Mouse (Mus musculus) midbrain, postnatal 0 days (tissue): ENCODE measurements at regions not wholly inside any gene's neighbourhood (a gene's known extent, or its start where the extent isn't known, plus 50 kb on each side); places are given as distances from the start of the nearest gene placed in this dataset.

ENCODE experiments used
- ATAC-seq: fragments of 200-750 bp; cut with Nextera tagmentation; 2 replicates; pipeline ENCODE4 v1.8.0; 2017; ENCODE audit warnings: moderate number of reproducible peaks, mild to moderate bottlenecking, moderate TSS enrichment, moderate library complexity; ENCODE audit not compliant: low FRiP score
- DNase-seq: peaks from one replicate; pipeline ENCODE4 v3.0.0-alpha.2; 2015; ENCODE audit warnings: low spot score
- H3K27ac ChIP-seq: fragments of 300-500 bp; sonication (generic); 2 replicates; pipeline ENCODE4 v1.5.1; 2014; ENCODE audit warnings: low read depth, mild to moderate bottlenecking, low read length, mixed read lengths
- H3K27me3 ChIP-seq: fragments of 300-500 bp; sonication (generic); 2 replicates; pipeline ENCODE4 v1.6.1; 2014; ENCODE audit warnings: low read length, control low read depth, mixed read lengths; ENCODE audit not compliant: insufficient read depth
- H3K36me3 ChIP-seq: fragments of 300-500 bp; sonication (generic); 2 replicates; pipeline ENCODE4 v1.6.1; 2014; ENCODE audit warnings: low read length, control low read depth, mixed read lengths; ENCODE audit not compliant: insufficient read depth
- H3K4me1 ChIP-seq: fragments of 300-500 bp; sonication (generic); 2 replicates; pipeline ENCODE4 v1.6.1; 2014; ENCODE audit warnings: mild to moderate bottlenecking, control low read depth, antibody characterized with exemption, low read length, mixed read lengths; ENCODE audit not compliant: insufficient read depth
- H3K4me2 ChIP-seq: fragments of 300-500 bp; sonication (generic); 2 replicates; pipeline ENCODE4 v1.6.1; 2014; ENCODE audit warnings: low read depth, mild to moderate bottlenecking, low read length, mixed read lengths; ENCODE audit not compliant: poor library complexity, severe bottlenecking
- H3K4me3 ChIP-seq: fragments of 300-500 bp; sonication (generic); 2 replicates; pipeline ENCODE4 v1.5.1; 2014; ENCODE audit warnings: low read depth, mild to moderate bottlenecking, low read length, moderate library complexity
- H3K9ac ChIP-seq: fragments of 300-500 bp; sonication (generic); replicated peaks from 2 replicates; pipeline ENCODE4 v1.6.1; 2014; ENCODE audit warnings: mild to moderate bottlenecking, low read length, moderate library complexity, mixed read lengths; ENCODE audit not compliant: poor library complexity, severe bottlenecking
- H3K9me3 ChIP-seq: fragments of 300-500 bp; sonication (generic); 2 replicates; pipeline ENCODE4 v1.6.1; 2016; ENCODE audit warnings: low read length, control low read depth
- CTCF ChIP-seq: IDR thresholded peaks from 2 replicates; pipeline ENCODE4 v1.5.1; 2016; ENCODE audit warnings: antibody characterized with exemption, mild to moderate bottlenecking
- WGBS: fragments of 180-500 bp; shearing (Covaris S2); extraction: QIAGEN DNeasy Blood & Tissue Kit; methylation state at CpG from one replicate; pipeline ENCODE4 v1.1.7; 2014; 5-methylcytosine and 5-hydroxymethylcytosine counted together

- H3K36me3 ChIP-seq = no peaks in the 10 kb centered on the region
- WGBS = 90% methylated on average over 4 of the region's 4 CpGs
- H3K4me3 ChIP-seq = no peak overlapping the region
- ATAC-seq (no peak), DNase-seq (no peak)
- no peak for TF ChIP-seq CTCF
- H3K9ac ChIP-seq = no peak overlapping the region
- H3K27me3 ChIP-seq = no peaks in the 10 kb centered on the region
- no peak overlapping the region for H3K4me2 ChIP-seq
- no peaks in the 10 kb centered on the region; the same call in 1 of the 2 replicates for H3K4me1 ChIP-seq
- H3K9me3 ChIP-seq = no peaks in the 10 kb centered on the region
- H3K27ac ChIP-seq = no peak overlapping the region
These were observed 143.5 kb upstream of the Palmd start for GRCm38 (mm10) chr3:117112304-117112703.

DNA sequence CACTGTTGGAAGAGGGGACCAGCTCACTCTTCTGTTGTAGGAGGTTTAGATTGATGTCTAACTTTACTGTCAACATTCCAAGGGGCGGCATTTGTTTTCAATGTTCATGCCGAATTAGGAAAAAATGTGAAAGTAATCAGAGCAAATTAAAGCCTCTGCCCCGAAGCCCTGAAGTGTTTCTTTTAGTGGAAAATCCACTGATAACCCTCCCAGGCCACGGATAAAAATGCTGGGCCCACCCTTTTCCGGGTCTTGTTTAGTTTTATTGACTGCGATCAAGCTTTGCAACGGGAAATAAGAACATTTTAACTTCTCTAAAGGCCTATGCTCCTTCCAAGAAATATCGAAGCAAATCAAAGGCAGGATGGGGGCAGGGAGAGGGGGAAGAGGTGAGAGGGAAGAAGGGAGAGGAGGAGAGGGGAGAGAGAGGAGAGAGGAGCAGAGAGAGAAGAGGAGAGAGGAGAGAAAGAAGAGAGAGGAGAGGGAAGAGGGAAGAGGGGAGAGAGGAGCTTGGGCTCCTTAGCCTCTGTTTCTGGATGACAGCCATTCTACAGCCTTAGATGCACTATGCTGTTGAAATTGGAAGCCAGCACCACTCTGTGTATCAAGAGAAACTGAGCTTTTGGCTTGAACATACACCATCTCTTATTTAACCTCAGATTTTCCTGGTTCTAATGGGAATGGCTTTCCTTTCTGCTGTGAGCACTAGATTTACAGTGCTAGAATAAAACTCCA, 140.3 kb upstream of the Palmd start:
- Histone ChIP-seq H3K36me3 (no peaks in the 10 kb centered on the region), H3K4me1 (no peaks in the 10 kb centered on the region; the same call in 1 of the 2 replicates), H3K4me3 (no peak overlapping the region), H3K27ac (no peak overlapping the region), H3K9me3 (no peaks in the 10 kb centered on the region), H3K27me3 (no peaks in the 10 kb centered on the region), H3K9ac (no peak overlapping the region), H3K4me2 (no peak overlapping the region)
- ATAC-seq (no peak), DNase-seq (no peak)
- WGBS = 75% methylated on average over 8 of the region's 8 CpGs
- no peak for TF ChIP-seq CTCF

- Histone ChIP-seq H3K9me3 (no peaks in the 10 kb centered on the region), H3K36me3 (no peaks in the 10 kb centered on the region), H3K27me3 (no peaks in the 10 kb centered on the region), H3K4me2 (no peak overlapping the region), H3K27ac (no peak overlapping the region), H3K4me3 (no peak overlapping the region), H3K9ac (no peak overlapping the region), H3K4me1 (no peaks in the 10 kb centered on the region; the same call in 1 of the 2 replicates)
- TF ChIP-seq CTCF = no peak
- no peak for ATAC-seq
- no peak for DNase-seq
- WGBS = 33% methylated on average over 6 of the region's 6 CpGs
These were observed 139.2 kb upstream of the Palmd start for GRCm38 (mm10) chr3:117107986-117108385.

GRCm38 (mm10) chr3:117107378-117107777, 138.6 kb upstream of the Palmd start:
- Histone ChIP-seq H3K36me3 (no peaks in the 10 kb centered on the region), H3K9ac (no peak overlapping the region), H3K27me3 (no peaks in the 10 kb centered on the region), H3K27ac (no peak overlapping the region), H3K4me3 (no peak overlapping the region), H3K4me1 (no peaks in the 10 kb centered on the region; the same call in 1 of the 2 replicates), H3K9me3 (no peaks in the 10 kb centered on the region), H3K4me2 (no peak overlapping the region)
- TF ChIP-seq CTCF = no peak
- DNase-seq = no peak
- ATAC-seq = no peak
- 81% methylated on average over 3 of the region's 3 CpGs for WGBS

DNA sequence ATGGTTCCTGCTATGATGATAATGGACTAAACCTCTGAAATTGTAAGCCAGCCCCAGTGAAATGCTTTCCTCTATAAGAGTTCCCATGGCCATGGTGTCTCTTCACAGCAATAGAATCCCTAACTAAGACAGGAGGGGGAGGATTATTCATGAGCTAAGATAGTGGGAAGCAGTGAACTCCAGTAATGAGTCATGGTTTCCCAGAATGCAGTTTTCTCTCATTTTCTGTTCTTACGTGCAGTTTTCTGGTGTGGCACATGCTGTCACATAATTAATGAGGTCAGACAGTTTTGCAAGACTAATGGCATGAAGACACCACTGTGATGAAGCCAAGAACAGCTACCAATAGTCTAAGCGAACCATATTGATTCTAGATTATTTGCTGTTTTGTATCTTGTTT, 118.9 kb upstream of the Palmd start:
- WGBS = 69% methylated on average over 2 of the region's 2 CpGs
- Histone ChIP-seq H3K27me3 (no peaks in the 10 kb centered on the region), H3K4me3 (no peak overlapping the region), H3K27ac (no peak overlapping the region), H3K9me3 (no peaks in the 10 kb centered on the region), H3K4me2 (no peak overlapping the region), H3K9ac (no peak overlapping the region), H3K4me1 (no peaks in the 10 kb centered on the region), H3K36me3 (no peaks in the 10 kb centered on the region)
- no peak for TF ChIP-seq CTCF
- ATAC-seq (no peak), DNase-seq (no peak)

- 69% methylated on average over 2 of the region's 2 CpGs for WGBS
- ATAC-seq (no peak), DNase-seq (no peak)
- Histone ChIP-seq H3K9me3 (no peaks in the 10 kb centered on the region), H3K27me3 (no peaks in the 10 kb centered on the region), H3K27ac (no peak overlapping the region), H3K4me2 (no peak overlapping the region), H3K4me3 (no peak overlapping the region), H3K36me3 (no peaks in the 10 kb centered on the region), H3K9ac (no peak overlapping the region), H3K4me1 (no peaks in the 10 kb centered on the region)
- no peak for TF ChIP-seq CTCF
These were observed 107.9 kb upstream of the Palmd start for GRCm38 (mm10) chr3:117076734-117077133.
